Mouse (Mus musculus) lung, adult 2 months (tissue): ENCODE results near the gene Per2. TPM values are rescaled to one million over a fixed set of nuclear protein-coding genes. Genes with fewer than 3 reads are reported as not detected.
A peak's percentile ranks its signal among the peaks of the same experiment; 100 is the strongest.

Source experiments
- DNase-seq: peaks from one replicate; pipeline ENCODE4 v3.0.0; 2022
- H3K4me1 ChIP-seq: fragments of 200-500 bp; 2 replicates; pipeline ENCODE4 v1.6.1; 2011; ENCODE audit warnings: low read length; ENCODE audit not compliant: control insufficient read depth, insufficient read depth
- H3K4me3 ChIP-seq: fragments of 200-500 bp; replicated peaks from 2 replicates; pipeline ENCODE3; 2011; ENCODE audit warnings: low read depth, mild to moderate bottlenecking, control low read depth, low read length; ENCODE audit errors: extremely low read depth
- CTCF ChIP-seq: fragments of 200-500 bp; IDR thresholded peaks from 2 replicates; pipeline ENCODE4 v1.5.1; 2011; ENCODE audit warnings: mild to moderate bottlenecking, low read length, control low read depth; ENCODE audit not compliant: insufficient read depth
- POLR2A ChIP-seq: fragments of 200-500 bp; IDR thresholded peaks from 2 replicates; pipeline ENCODE4 v1.6.1; 2011; ENCODE audit warnings: low read depth, mild to moderate bottlenecking, control low read depth, low read length, borderline replicate concordance; ENCODE audit errors: extremely low read depth
- WGBS: fragments of 180-500 bp; shearing (Covaris S2); methylation state at CpG from one replicate; pipeline ENCODE4 v1.1.7; 2018; 5-methylcytosine and 5-hydroxymethylcytosine counted together
- polyA plus RNA-seq: library from polyadenylated mRNA; depleted of rRNA; stranded (reverse); fragments of >200 nt; gene quantifications from 2 replicates; pipeline ENCODE4 v1.2.3, GENCODE M21; 2012

Gene Per2
- polyA plus RNA-seq, 1 experiment: 6.9 TPM

- no peak for DNase-seq
- 59% methylated on average over 3 of the region's 3 CpGs for WGBS
- no peak for TF ChIP-seq POLR2A
- no peak for TF ChIP-seq CTCF
- Histone ChIP-seq H3K4me3 (no peak overlapping the region), H3K4me1 (peaks cover 35% of the 10 kb centered on the region)
These were observed 4.8 kb downstream of the Per2 start for GRCm38 (mm10) chr1:91454366-91454765.

- 54% methylated on average over 9 of the region's 9 CpGs for WGBS
These were observed 5.2 kb downstream of the Per2 start for GRCm38 (mm10) chr1:91453932-91454331.

GRCm38 (mm10) chr1:91451547-91452084 lies 7.5 kb downstream of the Per2 start:
- no peak for TF ChIP-seq POLR2A
- TF ChIP-seq CTCF: no peak
- Histone ChIP-seq H3K4me1 (peaks cover 25% of the 10 kb centered on the region), H3K4me3 (no peak overlapping the region)
- WGBS: 39% methylated on average over 5 of the region's 5 CpGs
- DNase-seq: no peak

More at GRCm38 (mm10) chr1:91453932-91454331, 5.2 kb downstream of the Per2 start:
- DNase-seq: no peak
- Histone ChIP-seq H3K4me1 (peaks cover 35% of the 10 kb centered on the region), H3K4me3 (no peak overlapping the region)
- TF ChIP-seq POLR2A: no peak
- TF ChIP-seq CTCF: no peak

GRCm38 (mm10) chr1:91450851-91451250 lies 8.3 kb downstream of the Per2 start:
- TF ChIP-seq POLR2A (no peak), CTCF (no peak)
- 58% methylated on average over 5 of the region's 5 CpGs for WGBS
- DNase-seq: no peak
- Histone ChIP-seq H3K4me1 (peaks cover 23% of the 10 kb centered on the region), H3K4me3 (no peak overlapping the region)

- Histone ChIP-seq H3K4me1 (peaks cover 13% of the 10 kb centered on the region), H3K4me3 (no peak overlapping the region)
- no peak for TF ChIP-seq POLR2A
- TF ChIP-seq CTCF: no peak
- peak; percentile 62 for DNase-seq
- WGBS: 66% methylated on average over 10 of the region's 10 CpGs
These were observed 10.4 kb downstream of the Per2 start for GRCm38 (mm10) chr1:91448688-91449087.

GRCm38 (mm10) chr1:91446511-91446910 lies 12.6 kb downstream of the Per2 start:
- whole genome bisulfite sequencing: 66% methylated on average over 4 of the region's 4 CpGs
- DNase-seq: no peak
- Histone ChIP-seq H3K4me1 (peaks cover 6% of the 10 kb centered on the region), H3K4me3 (no peak overlapping the region)
- no peak for TF ChIP-seq CTCF
- TF ChIP-seq POLR2A: no peak

GRCm38 (mm10) chr1:91446060-91446459 lies 13.1 kb downstream of the Per2 start:
- WGBS: 36% methylated on average over 8 of the region's 8 CpGs
- H3K4me1 ChIP-seq: peaks cover 5% of the 10 kb centered on the region
- peak; percentile 60 for DNase-seq
- no peak for TF ChIP-seq CTCF
- TF ChIP-seq POLR2A: peak; percentile 9; the same call in 1 of the 2 replicates
- H3K4me3 ChIP-seq: no peak overlapping the region

- Histone ChIP-seq H3K4me3 (no peak overlapping the region), H3K4me1 (peaks cover 5% of the 10 kb centered on the region)
- 76% methylated on average over 17 of the region's 17 CpGs for WGBS
- DNase-seq: no peak
- TF ChIP-seq POLR2A: no peak
- no peak for TF ChIP-seq CTCF
These were observed 14.0 kb downstream of the Per2 start for GRCm38 (mm10) chr1:91444841-91445830.

- H3K4me3 ChIP-seq: peak overlapping the region; percentile 8
- DNase-seq: peak; percentile 61
- TF ChIP-seq POLR2A (peak; percentile 32; the same call in 1 of the 2 replicates), CTCF (no peak)
- 73% methylated on average over 7 of the region's 7 CpGs for WGBS
- H3K4me1 ChIP-seq: peaks cover 10% of the 10 kb centered on the region
These were observed 16.7 kb downstream of the Per2 start for GRCm38 (mm10) chr1:91442350-91442990.
